Mouse (Mus musculus) brain, embryonic 14.5 days (tissue): ENCODE measurements at regions not wholly inside any gene's neighbourhood (a gene's known extent, or its start where the extent isn't known, plus 50 kb on each side); places are given as distances from the start of the nearest gene placed in this dataset.
A peak's percentile ranks its signal among the peaks of the same experiment; 100 is the strongest.

Experiments
- DNase-seq: peaks from one replicate; pipeline ENCODE4 v3.0.0-alpha.2; 2011; ENCODE audit warnings: low read depth
- CTCF ChIP-seq: fragments of 200-500 bp; IDR thresholded peaks from 2 replicates; pipeline ENCODE4 v1.5.1; 2012; ENCODE audit warnings: inconsistent platforms, mild to moderate bottlenecking, moderate library complexity, borderline replicate concordance; ENCODE audit not compliant: insufficient read depth, insufficient read length; ENCODE audit errors: extremely low read depth
- POLR2A ChIP-seq: fragments of 200-500 bp; IDR thresholded peaks from 2 replicates; pipeline ENCODE4 v1.6.1; 2012; ENCODE audit warnings: mild to moderate bottlenecking, inconsistent platforms, borderline replicate concordance; ENCODE audit not compliant: poor library complexity, insufficient read depth, insufficient read length, severe bottlenecking; ENCODE audit errors: extremely low read depth

- no peak for TF ChIP-seq POLR2A
- TF ChIP-seq CTCF: no peak
- DNase-seq: peak; percentile 46
These were observed 637.0 kb upstream of the Rorb start for GRCm38 (mm10) chr19:19747821-19748488.

- DNase-seq: peak; percentile 59
- no peak for TF ChIP-seq POLR2A
- no peak for TF ChIP-seq CTCF
These were observed 608.9 kb upstream of the Rorb start for GRCm38 (mm10) chr19:19719939-19720338.
